Mouse (Mus musculus) liver, adult 2 months (tissue): ENCODE results near the gene Ppm1h. TPM values are rescaled to one million over a fixed set of nuclear protein-coding genes. Genes with fewer than 3 reads are reported as not detected.

Source experiments
- DNase-seq: peaks from one replicate; pipeline ENCODE4 v3.0.0-alpha.2; 2011; ENCODE audit warnings: low read depth, low spot score; ENCODE audit errors: extremely low read depth
- H3K27ac ChIP-seq: fragments of 200-500 bp; replicated peaks from 2 replicates; pipeline ENCODE4 v1.5.1; 2012; ENCODE audit warnings: low read depth, mild to moderate bottlenecking, control low read depth, inconsistent platforms, low read length; ENCODE audit not compliant: insufficient read depth
- H3K27me3 ChIP-seq: fragments of 200-500 bp; 2 replicates; pipeline ENCODE4 v1.6.1; 2012; ENCODE audit warnings: mild to moderate bottlenecking, moderate library complexity, low read length, inconsistent platforms; ENCODE audit not compliant: control insufficient read depth, insufficient read depth
- H3K36me3 ChIP-seq: fragments of 200-500 bp; 2 replicates; pipeline ENCODE4 v1.6.1; 2012; ENCODE audit warnings: low read length, inconsistent platforms; ENCODE audit not compliant: control insufficient read depth, insufficient read depth
- H3K4me1 ChIP-seq: fragments of 200-500 bp; 2 replicates; pipeline ENCODE4 v1.6.1; 2011; ENCODE audit warnings: low read length; ENCODE audit not compliant: control insufficient read depth, insufficient read depth
- H3K4me3 ChIP-seq: fragments of 200-500 bp; 2 replicates; pipeline ENCODE4 v1.5.1; 2011; ENCODE audit warnings: low read depth, mild to moderate bottlenecking, control low read depth, low read length, moderate library complexity; ENCODE audit not compliant: insufficient read depth
- H3K79me2 ChIP-seq: fragments of 200-500 bp; 2 replicates; pipeline ENCODE4 v1.6.1; 2012; ENCODE audit warnings: inconsistent platforms, mild to moderate bottlenecking, low read length, moderate library complexity; ENCODE audit not compliant: control insufficient read depth, insufficient read depth
- H3K9ac ChIP-seq: fragments of 200-500 bp; 2 replicates; pipeline ENCODE4 v1.6.1; 2012; ENCODE audit warnings: low read depth, mild to moderate bottlenecking, control low read depth, inconsistent platforms, low read length
- CTCF ChIP-seq: fragments of 200-500 bp; IDR thresholded peaks from 2 replicates; pipeline ENCODE4 v1.5.1; 2011; ENCODE audit warnings: low read depth, low read length, control low read depth
- POLR2A ChIP-seq: fragments of 200-500 bp; IDR thresholded peaks from 2 replicates; pipeline ENCODE4 v1.6.1; 2011; ENCODE audit warnings: low read length, control low read depth; ENCODE audit not compliant: insufficient read depth; ENCODE audit errors: extremely low read depth
- WGBS: fragments of 180-500 bp; shearing (Covaris S2); methylation state at CpG from one replicate; pipeline ENCODE4 v1.1.7; 2018; 5-methylcytosine and 5-hydroxymethylcytosine counted together
- polyA plus RNA-seq: library from polyadenylated mRNA; depleted of rRNA; stranded (reverse); fragments of >200 nt; gene quantifications from 2 replicates; pipeline ENCODE4 v1.2.3, GENCODE M21; 2012
- total RNA-seq: library from RNA; depleted of rRNA; stranded (reverse); fragments of >200 nt; gene quantifications from 2 replicates; pipeline ENCODE4 v1.2.3, GENCODE M21; 2014

Gene Ppm1h
- total and polyA plus RNA-seq, 2 experiments, result 1.5 to 3.7 TPM

- Histone ChIP-seq H3K79me2 (no peaks in the 10 kb centered on the region), H3K4me1 (no peaks in the 10 kb centered on the region), H3K27ac (no peak overlapping the region), H3K9ac (no peak overlapping the region), H3K4me3 (no peak overlapping the region), H3K36me3 (no peaks in the 10 kb centered on the region), H3K27me3 (no peaks in the 10 kb centered on the region)
- TF ChIP-seq POLR2A (no peak), CTCF (no peak)
- 84% methylated on average over 3 of the region's 3 CpGs for WGBS
- DNase-seq, result no peak
These were observed 151.2 kb downstream of the Ppm1h start for GRCm38 (mm10) chr10:122829801-122830217.

GRCm38 (mm10) chr10:122830638-122831037, 152.1 kb downstream of the Ppm1h start:
- TF ChIP-seq CTCF (no peak), POLR2A (no peak)
- DNase-seq, result no peak
- no peaks in the 10 kb centered on the region for H3K79me2 ChIP-seq
- H3K4me1 ChIP-seq, result no peaks in the 10 kb centered on the region
- H3K27ac ChIP-seq, result no peak overlapping the region
- H3K9ac ChIP-seq, result no peak overlapping the region
- H3K4me3 ChIP-seq, result no peak overlapping the region
- H3K27me3 ChIP-seq, result no peaks in the 10 kb centered on the region
- 88% methylated on average over 10 of the region's 10 CpGs for WGBS
- H3K36me3 ChIP-seq, result no peaks in the 10 kb centered on the region

- no peaks in the 10 kb centered on the region; the same call in 1 of the 2 replicates for H3K36me3 ChIP-seq
- DNase-seq, result no peak
- H3K27me3 ChIP-seq, result no peaks in the 10 kb centered on the region
- H3K4me1 ChIP-seq, result no peaks in the 10 kb centered on the region
- no peaks in the 10 kb centered on the region for H3K79me2 ChIP-seq
- no peak overlapping the region for H3K4me3 ChIP-seq
- TF ChIP-seq CTCF, result no peak
- no peak for TF ChIP-seq POLR2A
- H3K9ac ChIP-seq, result no peak overlapping the region
- H3K27ac ChIP-seq, result no peak overlapping the region
- 98% methylated on average over 8 of the region's 8 CpGs for WGBS
These were observed 163.5 kb downstream of the Ppm1h start for GRCm38 (mm10) chr10:122842014-122842413.

- Histone ChIP-seq H3K27ac (no peak overlapping the region), H3K4me3 (no peak overlapping the region), H3K79me2 (no peaks in the 10 kb centered on the region), H3K9ac (no peak overlapping the region), H3K27me3 (no peaks in the 10 kb centered on the region), H3K4me1 (no peaks in the 10 kb centered on the region), H3K36me3 (no peaks in the 10 kb centered on the region; the same call in 1 of the 2 replicates)
- no peak for DNase-seq
- WGBS, result 96% methylated on average over 8 of the region's 8 CpGs
- no peak for TF ChIP-seq CTCF
- no peak for TF ChIP-seq POLR2A
These were observed 164.4 kb downstream of the Ppm1h start for GRCm38 (mm10) chr10:122842961-122843360.

GRCm38 (mm10) chr10:122845471-122845870, 166.9 kb downstream of the Ppm1h start:
- Histone ChIP-seq H3K79me2 (no peaks in the 10 kb centered on the region), H3K36me3 (no peaks in the 10 kb centered on the region; the same call in 1 of the 2 replicates), H3K9ac (no peak overlapping the region), H3K4me1 (no peaks in the 10 kb centered on the region), H3K27me3 (no peaks in the 10 kb centered on the region), H3K4me3 (no peak overlapping the region), H3K27ac (no peak overlapping the region)
- no peak for DNase-seq
- WGBS, result 81% methylated on average over 7 of the region's 7 CpGs
- no peak for TF ChIP-seq CTCF
- no peak for TF ChIP-seq POLR2A

GRCm38 (mm10) chr10:122846476-122846875, 167.9 kb downstream of the Ppm1h start:
- TF ChIP-seq CTCF (no peak), POLR2A (no peak)
- no peaks in the 10 kb centered on the region for H3K4me1 ChIP-seq
- WGBS, result 96% methylated on average over 1 of the region's 1 CpGs
- no peaks in the 10 kb centered on the region for H3K27me3 ChIP-seq
- no peak overlapping the region for H3K4me3 ChIP-seq
- no peak overlapping the region for H3K9ac ChIP-seq
- DNase-seq, result no peak
- H3K27ac ChIP-seq, result no peak overlapping the region
- H3K36me3 ChIP-seq, result no peaks in the 10 kb centered on the region; the same call in 1 of the 2 replicates
- H3K79me2 ChIP-seq, result no peaks in the 10 kb centered on the region
